Mouse (Mus musculus): ENCODE data around the gene Ranbp9. TPM values are rescaled to one million over a fixed set of nuclear protein-coding genes. Genes with fewer than 3 reads are reported as not detected.

The Ranbp9 gene
- polyA plus RNA-seq, 1 experiment from 2014 or later: 11.5 TPM

DNA sequence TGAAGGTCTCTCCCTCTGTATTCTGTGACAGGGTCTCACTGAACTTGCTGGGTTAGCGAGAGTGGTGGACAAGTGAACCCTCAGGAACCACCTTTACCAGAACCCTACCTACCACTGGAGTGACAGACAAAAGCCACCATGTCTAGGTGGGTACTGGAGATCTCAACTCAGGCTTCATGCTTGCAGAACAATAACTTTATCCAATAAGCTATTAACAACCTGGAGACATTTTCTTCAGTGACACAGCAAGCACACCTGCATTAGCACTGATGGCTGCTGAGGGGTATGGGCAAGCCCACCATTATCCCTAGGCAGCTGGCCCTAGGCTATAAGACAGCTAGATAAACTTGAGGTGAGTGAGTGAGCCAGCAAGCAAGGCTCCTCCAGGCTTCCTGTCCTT is 40.7 kb downstream of the Ranbp9 start:
- Histone ChIP-seq H3K27ac (no peak overlapping the region), H3K9ac (no peak overlapping the region), H3K9me3 (no peaks in the 10 kb centered on the region), H3K4me2 (no peak overlapping the region), H3K36me3 (replicated peaks) (no peaks in the 10 kb centered on the region), H3K4me1 (0 out of 2 replicates have a peak, but pooled peaks cover 2% of the 10 kb centered on the region), H3K4me3 (no peak overlapping the region), H3K27me3 (replicated peaks) (no peaks in the 10 kb centered on the region)
- 92% methylated on average over 1 of the region's 1 CpGs for WGBS
- no peak for ATAC-seq (replicated peaks)

DNA sequence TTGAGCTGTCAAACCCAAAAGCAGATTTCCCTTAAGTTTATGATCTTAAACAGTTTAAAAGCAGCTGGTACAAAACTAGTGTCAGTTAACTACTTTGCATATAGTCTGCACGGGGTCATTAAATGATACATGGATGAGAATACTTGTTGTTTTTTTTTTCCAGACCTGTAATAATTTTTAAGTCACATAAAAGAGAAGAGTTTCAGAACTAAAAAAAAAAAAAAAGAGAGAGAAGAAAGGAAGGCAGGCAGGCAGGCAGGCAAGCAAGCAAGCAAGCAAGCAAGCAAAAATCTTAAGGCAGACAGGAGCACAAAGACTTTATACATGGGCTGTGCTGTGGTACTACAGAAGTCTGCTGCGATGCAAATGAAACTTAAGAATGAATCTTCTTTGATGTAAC is 47.7 kb downstream of the Ranbp9 start:
- Histone ChIP-seq H3K27ac (no peak overlapping the region), H3K9me3 (no peaks in the 10 kb centered on the region), H3K36me3 (replicated peaks) (no peaks in the 10 kb centered on the region), H3K4me2 (no peak overlapping the region), H3K4me1 (no peaks in the 10 kb centered on the region), H3K27me3 (replicated peaks) (no peaks in the 10 kb centered on the region), H3K9ac (no peak overlapping the region), H3K4me3 (no peak overlapping the region)
- 87% methylated on average over 2 of the region's 2 CpGs for WGBS
- no peak for ATAC-seq (replicated peaks)

DNA sequence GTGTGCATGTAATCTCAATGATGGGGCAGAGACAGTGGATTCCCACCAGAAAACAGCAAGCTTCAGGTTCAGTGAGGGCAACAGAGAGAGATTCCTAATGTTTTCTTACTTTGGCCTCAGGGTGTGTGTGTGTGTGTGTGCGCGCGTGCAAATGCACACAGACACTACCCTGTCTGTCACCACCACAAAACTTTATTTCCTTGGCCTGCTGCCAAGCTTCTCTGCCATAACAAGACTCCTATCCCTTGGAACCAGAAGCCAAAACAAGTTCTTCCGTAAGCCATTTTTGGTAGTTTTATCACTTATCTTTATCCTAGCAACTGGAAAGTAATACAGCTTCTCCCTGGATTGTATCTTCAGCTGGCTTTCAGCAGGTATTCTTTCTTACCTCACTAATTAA is 52.6 kb downstream of the Ranbp9 start:
- Histone ChIP-seq H3K9ac (no peak overlapping the region), H3K4me3 (no peak overlapping the region), H3K27ac (no peak overlapping the region), H3K27me3 (replicated peaks) (no peaks in the 10 kb centered on the region), H3K4me1 (no peaks in the 10 kb centered on the region), H3K36me3 (replicated peaks) (no peaks in the 10 kb centered on the region), H3K4me2 (no peak overlapping the region), H3K9me3 (no peaks in the 10 kb centered on the region)
- WGBS: 94% methylated on average over 4 of the region's 4 CpGs
- ATAC-seq (replicated peaks): no peak

DNA sequence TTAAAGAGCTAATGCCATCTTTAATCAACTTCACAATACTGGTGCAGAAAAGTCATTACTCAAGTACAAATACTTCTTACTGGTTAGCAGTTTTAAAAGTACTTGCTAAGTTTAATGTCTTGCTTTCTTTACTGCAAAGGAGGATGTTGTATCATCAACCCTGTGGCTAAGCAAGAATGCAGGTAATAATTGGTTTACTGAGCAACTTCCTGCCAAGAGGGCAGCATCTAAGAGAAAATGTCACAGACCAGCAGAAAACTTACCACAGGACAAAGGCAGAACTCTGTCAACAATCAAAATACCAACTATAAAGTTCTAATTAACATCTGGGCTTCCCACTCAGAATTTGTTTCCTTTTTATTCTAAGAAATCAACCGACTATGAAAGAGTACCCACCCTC is 65.8 kb downstream of the Ranbp9 start:
- no peak overlapping the region for H3K27ac ChIP-seq
- ATAC-seq (replicated peaks): no peak
- H3K4me1 ChIP-seq: no peaks in the 10 kb centered on the region
- no peaks in the 10 kb centered on the region for H3K27me3 ChIP-seq (replicated peaks)
- no peak overlapping the region for H3K4me2 ChIP-seq
- H3K9me3 ChIP-seq: no peaks in the 10 kb centered on the region
- H3K36me3 ChIP-seq (replicated peaks): peaks cover 33% of the 10 kb centered on the region; the same call in 1 of the 2 replicates
- 88% methylated on average over 1 of the region's 1 CpGs for WGBS
- H3K4me3 ChIP-seq: no peak overlapping the region
- H3K9ac ChIP-seq: no peak overlapping the region

DNA sequence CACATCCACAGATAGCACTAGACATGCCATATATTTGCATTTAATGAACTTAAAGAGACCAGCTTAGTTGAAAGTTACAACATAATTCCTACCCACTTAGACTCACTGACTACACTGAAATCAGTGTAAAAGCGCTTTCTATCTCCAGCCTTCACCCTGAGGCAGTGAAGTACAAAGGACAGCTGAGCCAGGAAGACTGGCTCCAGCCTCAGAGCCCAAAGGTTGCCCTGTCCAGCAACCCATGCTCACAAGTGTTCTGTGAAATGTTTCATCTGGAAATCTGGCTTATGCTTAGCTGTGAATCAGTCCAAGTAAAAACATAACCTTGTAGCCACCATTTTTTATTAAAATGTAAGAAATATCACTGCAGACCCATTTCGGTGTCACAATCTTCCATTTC is 67.5 kb downstream of the Ranbp9 start:
- H3K9me3 ChIP-seq: no peaks in the 10 kb centered on the region
- H3K4me3 ChIP-seq: no peak overlapping the region
- no peaks in the 10 kb centered on the region for H3K4me1 ChIP-seq
- peaks cover 19% of the 10 kb centered on the region; the same call in 1 of the 2 replicates for H3K36me3 ChIP-seq (replicated peaks)
- H3K27me3 ChIP-seq (replicated peaks): no peaks in the 10 kb centered on the region
- H3K9ac ChIP-seq: no peak overlapping the region
- H3K27ac ChIP-seq: no peak overlapping the region
- no peak overlapping the region for H3K4me2 ChIP-seq
- ATAC-seq (replicated peaks): no peak
- 99% methylated on average over 2 of the region's 2 CpGs for WGBS

DNA sequence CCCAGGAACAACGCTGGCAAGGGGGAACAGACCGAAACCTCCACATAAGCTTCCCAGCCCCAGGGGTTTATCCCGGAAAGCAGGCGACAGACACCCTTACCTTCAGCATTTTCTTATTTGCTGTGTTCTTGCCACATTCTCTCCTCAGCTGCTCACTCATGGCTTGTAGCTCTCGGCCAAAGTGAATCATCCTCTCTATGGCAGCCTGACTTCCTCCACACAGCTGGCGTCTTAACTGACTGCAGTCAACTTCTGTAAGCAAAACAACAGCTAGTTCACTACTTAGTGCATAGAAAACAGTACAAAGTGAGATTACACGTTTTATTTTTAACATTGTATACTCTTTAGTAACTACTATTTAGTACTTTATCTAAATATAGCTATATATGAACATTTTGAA is 68.8 kb downstream of the Ranbp9 start:
- Histone ChIP-seq H3K36me3 (replicated peaks) (peaks cover 18% of the 10 kb centered on the region; the same call in 1 of the 2 replicates), H3K9ac (no peak overlapping the region), H3K4me1 (no peaks in the 10 kb centered on the region), H3K4me2 (no peak overlapping the region), H3K9me3 (no peaks in the 10 kb centered on the region), H3K4me3 (no peak overlapping the region), H3K27ac (no peak overlapping the region), H3K27me3 (replicated peaks) (no peaks in the 10 kb centered on the region)
- ATAC-seq (replicated peaks): no peak
- 93% methylated on average over 7 of the region's 7 CpGs for WGBS

DNA sequence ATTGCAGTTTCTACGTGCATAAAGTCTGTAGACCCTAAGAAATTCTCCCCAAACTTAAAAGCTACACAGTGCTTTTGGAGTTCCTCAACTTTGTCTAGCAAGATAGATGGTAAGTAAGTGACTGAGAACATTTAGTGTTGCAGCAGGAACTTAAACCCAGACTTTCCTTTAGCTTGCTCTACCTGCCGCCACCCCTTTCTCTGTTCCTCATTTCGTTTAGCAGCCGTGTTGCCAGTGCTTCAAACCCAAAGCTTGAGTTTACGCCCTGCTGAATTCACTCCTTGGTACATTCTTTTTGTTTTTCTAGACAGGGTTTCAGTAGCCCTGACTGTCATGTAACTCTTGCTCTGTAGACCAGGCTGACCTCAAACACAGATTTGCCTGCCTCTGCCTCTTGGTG is 81.5 kb downstream of the Ranbp9 start:
- H3K9me3 ChIP-seq: no peaks in the 10 kb centered on the region
- H3K27ac ChIP-seq: no peak overlapping the region
- H3K4me1 ChIP-seq: peaks cover 16% of the 10 kb centered on the region
- H3K4me2 ChIP-seq: peak overlapping the region; percentile 78
- peaks cover 25% of the 10 kb centered on the region; the same call in 1 of the 2 replicates for H3K36me3 ChIP-seq (replicated peaks)
- H3K9ac ChIP-seq: no peak overlapping the region
- peak overlapping the region; percentile 72 for H3K4me3 ChIP-seq
- ATAC-seq (replicated peaks): no peak
- WGBS: 90% methylated on average over 5 of the region's 5 CpGs
- H3K27me3 ChIP-seq (replicated peaks): no peaks in the 10 kb centered on the region

DNA sequence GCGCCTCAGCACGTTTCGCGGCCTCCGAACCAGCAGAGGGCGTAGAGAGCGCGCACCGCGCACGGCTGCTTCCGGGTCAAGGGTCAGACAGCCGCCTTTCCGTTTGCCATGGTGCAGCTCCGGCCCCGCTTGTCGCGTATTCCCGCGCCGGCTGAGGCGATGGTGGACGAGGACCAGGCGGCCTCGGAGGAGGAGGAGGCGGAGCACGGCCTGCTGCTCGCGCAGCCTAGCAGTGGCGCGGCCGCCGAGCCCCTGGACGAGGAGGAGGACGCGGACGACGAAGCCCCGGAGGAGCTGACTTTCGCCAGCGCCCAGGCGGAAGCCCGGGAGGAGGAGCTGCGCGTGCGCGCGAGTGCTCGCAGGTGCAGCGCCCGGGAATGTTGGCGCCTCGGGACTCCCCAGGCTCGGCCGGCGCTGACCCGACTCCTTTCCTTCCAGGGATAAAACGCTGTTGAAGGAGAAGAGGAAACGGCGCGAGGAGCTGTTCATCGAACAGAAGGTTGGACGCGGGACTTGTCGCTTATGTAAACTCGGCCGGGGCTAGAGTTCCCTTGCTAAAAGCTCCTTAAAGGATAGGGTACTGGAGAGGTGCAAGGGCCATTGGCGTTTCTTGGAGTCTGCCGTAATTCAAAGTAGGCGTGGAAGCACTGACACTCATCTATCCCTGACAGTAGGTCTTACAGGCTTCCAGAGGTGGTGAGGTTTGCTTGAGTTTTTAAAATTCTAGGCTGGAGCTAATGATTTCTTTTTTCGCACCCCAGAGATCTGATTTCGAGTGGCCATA is 82.6 kb downstream of the Ranbp9 start, which contains the start of gene Nol7:
Gene Nol7 (plus strand): TSS at position 94 of the 784 bp plus-strand sequence.
- Histone ChIP-seq H3K4me1 (peaks cover 16% of the 10 kb centered on the region), H3K9ac (peak within 1 kb of the TSS; percentile 97), H3K4me2 (peak within 1 kb of the TSS; percentile 78), H3K36me3 (replicated peaks) (peaks cover 25% of the 10 kb centered on the region; the same call in 1 of the 2 replicates), H3K27ac (peak within 1 kb of the TSS; percentile 96), H3K27me3 (replicated peaks) (no peaks in the 10 kb centered on the region), H3K4me3 (peak within 1 kb of the TSS; percentile 72), H3K9me3 (no peaks in the 10 kb centered on the region)
- ATAC-seq (replicated peaks): peak; percentile 93
- WGBS: 2% methylated on average over 72 of the region's 72 CpGs

DNA sequence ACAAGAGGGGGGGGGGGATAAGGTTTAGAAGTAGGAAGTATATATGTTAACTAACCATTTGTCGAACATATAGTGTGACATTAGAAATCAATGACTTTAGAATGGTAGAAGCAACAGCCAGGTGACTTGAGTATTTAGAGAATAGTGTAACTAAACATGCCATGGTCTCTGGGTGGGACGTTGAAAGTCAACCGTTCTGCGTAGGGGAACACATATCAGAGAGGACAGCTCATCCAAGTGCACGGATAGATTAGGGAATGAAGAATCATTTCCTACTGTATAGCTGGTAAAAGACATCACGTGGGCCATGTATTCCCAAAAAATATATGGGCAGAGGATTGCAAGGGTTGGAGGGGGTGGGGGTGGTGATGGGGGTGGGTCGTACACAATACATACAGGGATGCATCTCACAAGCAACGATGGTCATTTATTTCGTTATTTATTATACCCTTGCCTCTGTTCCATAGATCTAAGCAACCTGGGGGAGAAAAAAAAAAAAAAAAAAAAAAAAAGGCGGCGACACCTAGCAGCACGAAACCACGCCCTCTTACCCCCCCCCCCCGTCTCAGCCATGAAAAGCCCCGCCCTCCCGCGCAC is 83.3 kb downstream of the Ranbp9 start:
- Histone ChIP-seq H3K4me1 (peaks cover 16% of the 10 kb centered on the region), H3K27me3 (replicated peaks) (no peaks in the 10 kb centered on the region), H3K4me2 (peak overlapping the region; percentile 78), H3K27ac (no peak overlapping the region), H3K36me3 (replicated peaks) (peaks cover 22% of the 10 kb centered on the region; the same call in 1 of the 2 replicates), H3K9ac (no peak overlapping the region), H3K9me3 (no peaks in the 10 kb centered on the region), H3K4me3 (peak overlapping the region; percentile 72)
- 56% methylated on average over 13 of the region's 17 CpGs for WGBS
- peak; percentile 73 for ATAC-seq (replicated peaks)

DNA sequence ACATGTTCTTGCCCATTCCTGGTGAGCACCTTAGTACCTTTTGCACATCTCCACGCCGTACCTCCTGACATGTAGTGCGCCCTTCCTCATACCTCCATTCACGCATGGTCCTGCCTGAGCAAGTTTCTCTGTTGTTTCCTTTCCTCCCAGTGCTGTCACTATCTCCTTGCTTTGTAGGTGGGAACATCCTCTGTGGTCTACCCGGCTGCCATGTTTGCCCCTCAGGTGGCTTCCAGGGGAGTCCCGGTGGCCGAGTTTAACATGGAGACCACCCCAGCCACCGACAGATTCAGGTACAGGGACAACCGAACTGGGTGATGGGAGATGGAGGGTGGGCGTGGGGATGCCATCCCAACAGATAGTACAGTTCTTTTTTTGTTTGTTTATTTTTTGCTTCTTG is 95.8 kb downstream of the Ranbp9 start:
- Histone ChIP-seq H3K4me3 (no peak overlapping the region), H3K9ac (no peak overlapping the region), H3K9me3 (no peaks in the 10 kb centered on the region), H3K27me3 (replicated peaks) (no peaks in the 10 kb centered on the region), H3K36me3 (replicated peaks) (no peaks in the 10 kb centered on the region), H3K4me2 (no peak overlapping the region), H3K27ac (no peak overlapping the region), H3K4me1 (no peaks in the 10 kb centered on the region)
- no peak for ATAC-seq (replicated peaks)
- WGBS: 96% methylated on average over 10 of the region's 10 CpGs

DNA sequence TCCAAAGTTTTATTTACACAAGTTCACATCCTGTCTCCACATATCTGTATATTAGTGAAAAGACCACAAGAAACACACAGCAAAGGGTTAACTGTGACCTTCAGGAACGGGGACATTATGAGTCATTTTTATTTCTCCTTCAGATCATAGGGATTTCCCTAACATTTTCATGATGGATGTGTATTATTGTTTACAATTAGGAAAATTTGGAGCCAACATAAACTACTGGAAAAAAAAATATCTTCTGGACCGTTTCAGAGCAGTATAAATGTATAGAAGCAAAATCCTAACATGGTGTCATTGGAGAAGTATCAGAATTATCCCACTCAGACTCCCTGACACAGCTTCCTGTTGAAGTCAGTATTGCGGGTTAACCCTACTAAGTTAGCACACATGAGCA is 101.1 kb downstream of the Ranbp9 start:
- 87% methylated on average over 3 of the region's 3 CpGs for WGBS
- Histone ChIP-seq H3K9me3 (no peaks in the 10 kb centered on the region), H3K9ac (no peak overlapping the region), H3K36me3 (replicated peaks) (0 out of 2 replicates have a peak, but pooled peaks cover 10% of the 10 kb centered on the region), H3K4me2 (no peak overlapping the region), H3K4me3 (no peak overlapping the region), H3K27ac (no peak overlapping the region), H3K4me1 (no peaks in the 10 kb centered on the region), H3K27me3 (replicated peaks) (no peaks in the 10 kb centered on the region)
- ATAC-seq (replicated peaks): no peak

DNA sequence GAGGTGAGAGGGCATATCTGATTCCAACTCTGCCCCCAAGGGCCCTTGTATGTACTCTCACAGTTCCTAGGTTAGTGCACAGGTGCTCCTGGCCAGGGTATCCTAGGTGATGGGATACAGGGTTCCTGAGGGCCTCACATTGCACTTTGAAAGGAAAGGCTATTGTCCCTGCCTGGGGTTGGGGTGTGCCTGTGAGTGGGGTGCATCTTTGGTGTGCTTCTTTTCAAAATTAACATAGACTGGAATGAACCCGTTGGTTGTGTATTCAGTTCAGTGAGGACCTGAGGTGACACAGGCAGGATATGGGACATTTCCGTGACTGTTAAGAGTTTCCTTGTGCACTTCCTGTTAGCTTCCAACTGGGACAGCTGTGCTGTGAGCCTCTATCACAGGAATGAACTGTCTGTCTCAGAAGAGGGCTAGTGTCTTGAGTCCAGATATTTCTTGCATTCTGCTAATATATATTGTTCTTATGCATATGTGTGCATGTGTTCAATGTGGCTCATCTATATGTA is 106.1 kb downstream of the Ranbp9 start:
- Histone ChIP-seq H3K9ac (no peak overlapping the region), H3K27me3 (replicated peaks) (no peaks in the 10 kb centered on the region), H3K4me2 (no peak overlapping the region), H3K36me3 (replicated peaks) (peaks cover 30% of the 10 kb centered on the region), H3K27ac (no peak overlapping the region), H3K4me1 (no peaks in the 10 kb centered on the region), H3K9me3 (no peaks in the 10 kb centered on the region), H3K4me3 (no peak overlapping the region)
- WGBS: 64% methylated on average over 2 of the region's 2 CpGs
- ATAC-seq (replicated peaks): no peak
